Mouse (Mus musculus) myocyte (in vitro differentiated cells): ENCODE results near the gene Sipa1l1. TPM values are rescaled to one million over a fixed set of nuclear protein-coding genes. Genes with fewer than 3 reads are reported as not detected.

ENCODE experiments used
- H3K27me3 ChIP-seq: one replicate; pipeline ENCODE4 v1.6.1; 2011; ENCODE audit not compliant: control insufficient read depth, insufficient read depth, insufficient read length
- H3K36me3 ChIP-seq: one replicate; pipeline ENCODE4 v1.6.1; 2011; ENCODE audit not compliant: control insufficient read depth, insufficient read depth
- H3K4me2 ChIP-seq: one replicate; pipeline ENCODE4 v1.6.1; 2011; ENCODE audit warnings: low read depth, control low read depth
- H3K4me3 ChIP-seq: one replicate; pipeline ENCODE4 v1.5.1; 2011; ENCODE audit warnings: mild to moderate bottlenecking, control low read depth, moderate library complexity
- H3K79me2 ChIP-seq: one replicate; pipeline ENCODE4 v1.6.1; 2011; ENCODE audit not compliant: control insufficient read depth, insufficient read depth
- H3ac ChIP-seq: one replicate; pipeline ENCODE4 v1.6.1; 2011; ENCODE audit not compliant: control insufficient read depth, insufficient read length
- CEBPB ChIP-seq: IDR thresholded peaks from 2 replicates; pipeline ENCODE4 v1.6.1; 2011; ENCODE audit warnings: mild to moderate bottlenecking, moderate library complexity; ENCODE audit not compliant: poor library complexity, insufficient read depth, severe bottlenecking
- E2F4 ChIP-seq: IDR thresholded peaks from one replicate; pipeline ENCODE4 v1.6.1; 2011; ENCODE audit warnings: mild to moderate bottlenecking, control low read depth, moderate library complexity; ENCODE audit not compliant: insufficient read depth
- MAX ChIP-seq: IDR thresholded peaks from one replicate; pipeline ENCODE4 v1.6.1; 2011; ENCODE audit warnings: low read depth, mild to moderate bottlenecking, control low read depth
- MYOD1 ChIP-seq, 3 experiments: IDR thresholded peaks; one replicate each; pipeline ENCODE4 v1.6.1; 2011; ENCODE audit warnings: control low read depth in 2 of 3, low read depth in 2 of 3, mild to moderate bottlenecking in 2 of 3, moderate library complexity in 1 of 3; ENCODE audit not compliant: insufficient read length in 2 of 3, control insufficient read depth in 1 of 3
- MYOG ChIP-seq, 3 experiments: IDR thresholded peaks; one replicate each; pipeline ENCODE4 v1.6.1; 2011; ENCODE audit warnings: control low read depth in 2 of 3, low read depth in 2 of 3, mild to moderate bottlenecking in 2 of 3; ENCODE audit not compliant: insufficient read length in 2 of 3, control insufficient read depth in 1 of 3, insufficient read depth in 1 of 3
- POLR2A ChIP-seq: IDR thresholded peaks from one replicate; pipeline ENCODE4 v1.6.1; 2011; ENCODE audit warnings: low read depth, mild to moderate bottlenecking, control low read depth, moderate library complexity; ENCODE audit not compliant: insufficient read length
- POLR2AphosphoS2 ChIP-seq: IDR thresholded peaks from one replicate; pipeline ENCODE4 v1.6.1; 2011; ENCODE audit warnings: low read depth, control low read depth; ENCODE audit not compliant: insufficient read length
- REST ChIP-seq: IDR thresholded peaks from one replicate; pipeline ENCODE4 v1.6.1; 2011; ENCODE audit warnings: mild to moderate bottlenecking, control low read depth, moderate library complexity; ENCODE audit not compliant: insufficient read depth, insufficient read length
- SRF ChIP-seq: IDR thresholded peaks from one replicate; pipeline ENCODE4 v1.6.1; 2011; ENCODE audit warnings: low read depth; ENCODE audit not compliant: control insufficient read depth, insufficient read length
- TCF12 ChIP-seq: IDR thresholded peaks from one replicate; pipeline ENCODE4 v1.6.1; 2011; ENCODE audit warnings: mild to moderate bottlenecking, control low read depth; ENCODE audit not compliant: poor library complexity, insufficient read depth, severe bottlenecking
- TCF3 ChIP-seq: IDR thresholded peaks from one replicate; pipeline ENCODE4 v1.6.1; 2011; ENCODE audit warnings: low read depth, control low read depth; ENCODE audit not compliant: insufficient read length
- USF1 ChIP-seq: IDR thresholded peaks from one replicate; pipeline ENCODE4 v1.6.1; 2011; ENCODE audit warnings: low read depth, mild to moderate bottlenecking, control low read depth, moderate library complexity
- polyA plus RNA-seq: library from polyadenylated mRNA; unstranded; fragments of >200 nt; fragmentation: generic; extraction: Trizol; gene quantifications from one replicate; pipeline ENCODE4 v1.2.1, GENCODE M21; 2012; ENCODE audit warnings: missing spikeins

The Sipa1l1 gene
- polyA plus RNA-seq, 1 experiment = 22.5 TPM

DNA sequence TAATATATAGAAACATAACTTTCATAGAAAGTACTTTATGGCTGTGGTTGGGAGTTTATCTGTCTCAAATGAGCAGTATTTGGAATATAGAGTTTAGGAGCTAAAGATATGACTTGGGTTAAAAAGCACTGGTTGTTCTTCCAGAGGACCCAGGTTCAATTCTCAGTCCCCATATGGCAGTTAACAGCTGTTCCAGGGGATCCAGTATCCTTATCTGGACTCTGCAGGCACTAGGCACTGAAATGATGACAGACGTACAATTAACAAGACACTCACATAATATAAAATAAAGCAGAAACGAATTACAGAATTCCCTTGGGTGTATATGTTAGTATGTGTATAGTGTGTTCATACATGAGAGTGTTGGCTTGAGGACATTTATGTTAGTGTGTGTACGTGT, 64.1 kb downstream of the Sipa1l1 start:
- Histone ChIP-seq H3K27me3 (no peaks in the 10 kb centered on the region), H3K4me2 (no peak overlapping the region), H3ac (no peak overlapping the region), H3K4me3 (no peak overlapping the region), H3K36me3 (no peaks in the 10 kb centered on the region), H3K79me2 (peaks cover 16% of the 10 kb centered on the region)
- TF ChIP-seq E2F4 (no peak), MYOG (IDR thresholded peaks at IDR 0.05; ENCODE audit: control insufficient read depth in 1 of 3, insufficient read depth in 1 of 3, insufficient read length in 2 of 3, low read depth in 2 of 3) (no peak), CEBPB (no peak), MAX (no peak), SRF (no peak), TCF3 (no peak), POLR2AphosphoS2 (no peak), MYOD1 (IDR thresholded peaks at IDR 0.05; ENCODE audit: control insufficient read depth in 1 of 3, insufficient read length in 2 of 3, low read depth in 2 of 3) (no peak), REST (no peak), USF1 (no peak), POLR2A (no peak), TCF12 (no peak)

DNA sequence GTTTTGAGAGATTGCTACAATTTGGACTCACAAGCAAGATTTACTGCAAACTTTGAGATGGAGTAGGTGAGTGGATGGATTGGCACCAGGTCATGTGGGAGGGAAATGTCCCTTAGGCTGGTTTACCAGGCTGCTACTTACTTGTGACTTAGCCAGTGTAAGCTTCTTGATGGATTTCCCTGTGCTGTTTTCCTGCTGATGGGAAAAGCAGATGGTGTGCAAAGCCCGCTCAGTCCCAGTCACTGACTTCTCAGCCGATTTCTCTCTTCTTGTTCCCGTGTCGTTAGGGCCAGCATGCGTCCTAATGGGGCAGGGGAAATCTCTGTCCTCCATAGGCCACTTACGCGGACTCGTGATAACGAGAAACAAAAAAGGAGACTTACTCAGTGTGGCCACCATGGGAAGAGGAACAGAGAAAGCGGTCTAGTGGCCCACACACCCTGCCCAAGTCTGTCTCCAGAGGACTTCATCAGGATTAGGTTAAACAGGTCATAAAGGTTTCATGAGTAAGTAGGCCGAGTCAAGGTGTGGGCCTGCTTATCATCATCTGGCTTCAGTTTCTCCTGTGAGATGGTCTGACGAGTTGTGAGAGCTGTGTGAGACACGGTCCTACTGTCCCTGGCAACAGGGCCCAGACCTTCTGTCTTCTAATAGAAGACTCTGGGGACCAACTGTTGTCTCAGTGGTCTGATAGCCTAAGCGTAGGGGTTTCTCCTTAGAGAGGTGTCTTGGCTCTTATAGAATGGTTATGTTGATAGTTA, 65.5 kb downstream of the Sipa1l1 start:
- peaks cover 9% of the 10 kb centered on the region for H3K79me2 ChIP-seq
- no peaks in the 10 kb centered on the region for H3K27me3 ChIP-seq
- no peaks in the 10 kb centered on the region for H3K36me3 ChIP-seq
- H3K4me3 ChIP-seq = no peak overlapping the region
- TF ChIP-seq REST = no peak
- TF ChIP-seq POLR2A = no peak
- no peak for TF ChIP-seq TCF12
- TF ChIP-seq POLR2AphosphoS2 = no peak
- TF ChIP-seq MAX = no peak
- no peak for TF ChIP-seq SRF
- no peak for TF ChIP-seq TCF3
- no peak for TF ChIP-seq CEBPB
- H3K4me2 ChIP-seq = no peak overlapping the region
- no peak overlapping the region for H3ac ChIP-seq

DNA sequence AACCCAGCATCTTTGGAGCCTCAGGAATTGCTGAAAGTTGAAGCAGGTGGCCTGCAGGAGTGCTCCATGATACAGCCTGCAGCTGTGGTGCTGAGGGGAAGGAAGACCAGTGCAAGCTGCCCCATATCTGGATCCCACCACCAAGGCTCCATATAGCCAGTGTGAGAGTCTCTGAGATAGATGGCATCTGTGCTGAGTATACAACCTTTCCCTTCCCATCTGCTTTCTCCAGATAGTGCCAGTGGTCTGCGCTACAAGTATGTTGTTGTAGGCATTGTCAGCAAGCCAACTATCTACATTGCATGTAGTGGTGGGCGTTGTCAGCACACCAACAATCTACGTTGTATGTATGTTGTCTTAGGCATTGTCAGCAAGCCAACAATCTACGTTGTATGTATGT, 68.0 kb downstream of the Sipa1l1 start:
- Histone ChIP-seq H3K36me3 (no peaks in the 10 kb centered on the region), H3K79me2 (no peaks in the 10 kb centered on the region), H3K27me3 (no peaks in the 10 kb centered on the region), H3K4me3 (no peak overlapping the region), H3K4me2 (no peak overlapping the region), H3ac (no peak overlapping the region)
- TF ChIP-seq POLR2AphosphoS2 (no peak), MYOD1 (IDR thresholded peaks at IDR 0.05; ENCODE audit: control insufficient read depth in 1 of 3, insufficient read length in 2 of 3, low read depth in 2 of 3) (no peak), SRF (no peak), USF1 (no peak), MAX (no peak), E2F4 (no peak), TCF12 (no peak), CEBPB (no peak), MYOG (IDR thresholded peaks at IDR 0.05; ENCODE audit: control insufficient read depth in 1 of 3, insufficient read depth in 1 of 3, insufficient read length in 2 of 3, low read depth in 2 of 3) (no peak)

DNA sequence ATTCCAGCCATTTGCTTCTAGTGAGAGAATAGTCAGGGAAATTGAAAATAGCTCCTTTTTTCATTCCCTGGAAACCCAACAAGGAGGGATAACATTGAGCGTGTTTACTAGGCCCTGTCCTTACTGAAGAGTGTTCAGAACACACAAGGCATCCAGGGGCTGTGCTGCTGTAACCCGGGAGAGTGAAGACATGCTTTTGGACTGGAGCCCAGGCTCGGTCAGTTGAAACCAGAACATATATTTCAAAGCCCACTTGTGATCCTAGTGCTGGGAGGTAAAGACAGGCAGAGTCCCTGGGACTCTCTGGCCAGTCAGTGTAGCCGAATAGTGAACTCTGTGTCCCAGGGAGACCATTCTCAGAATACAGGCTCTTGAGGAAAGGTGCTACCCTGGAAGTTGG, 68.8 kb downstream of the Sipa1l1 start:
- TF ChIP-seq USF1 (no peak), POLR2A (no peak), E2F4 (no peak), CEBPB (no peak), SRF (no peak), MYOD1 (IDR thresholded peaks at IDR 0.05; ENCODE audit: control insufficient read depth in 1 of 3, insufficient read length in 2 of 3, low read depth in 2 of 3) (no peak), MAX (no peak), MYOG (IDR thresholded peaks at IDR 0.05; ENCODE audit: control insufficient read depth in 1 of 3, insufficient read depth in 1 of 3, insufficient read length in 2 of 3, low read depth in 2 of 3) (no peak), POLR2AphosphoS2 (no peak), REST (no peak), TCF12 (no peak), TCF3 (no peak)
- Histone ChIP-seq H3K27me3 (no peaks in the 10 kb centered on the region), H3K4me2 (no peak overlapping the region), H3K36me3 (no peaks in the 10 kb centered on the region), H3ac (no peak overlapping the region), H3K79me2 (no peaks in the 10 kb centered on the region), H3K4me3 (no peak overlapping the region)

DNA sequence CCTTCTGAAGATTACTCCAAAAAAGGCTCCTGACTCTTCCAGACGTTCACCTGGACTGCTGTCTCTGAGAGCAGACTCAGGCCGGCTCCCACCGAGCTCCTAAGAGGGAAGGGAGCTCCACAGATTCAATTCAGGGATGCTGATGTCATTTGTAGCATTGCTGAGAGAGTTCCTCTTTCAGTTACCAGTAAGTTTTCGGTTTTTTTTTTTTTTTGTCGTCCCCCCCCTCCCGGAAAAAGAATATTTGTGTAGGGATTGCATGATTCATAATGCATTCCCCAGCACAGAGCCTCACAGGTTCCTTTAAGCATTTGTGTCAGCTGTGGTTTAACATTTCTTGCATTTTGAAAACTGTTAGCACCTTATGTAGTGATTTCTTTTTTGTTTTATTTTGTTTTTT, 71.6 kb downstream of the Sipa1l1 start:
- TF ChIP-seq REST (no peak), MAX (no peak), TCF12 (no peak), USF1 (no peak), POLR2A (no peak), CEBPB (no peak), SRF (no peak), E2F4 (no peak), MYOG (IDR thresholded peaks at IDR 0.05; ENCODE audit: control insufficient read depth in 1 of 3, insufficient read depth in 1 of 3, insufficient read length in 2 of 3, low read depth in 2 of 3) (no peak), POLR2AphosphoS2 (no peak), TCF3 (no peak), MYOD1 (IDR thresholded peaks at IDR 0.05; ENCODE audit: control insufficient read depth in 1 of 3, insufficient read length in 2 of 3, low read depth in 2 of 3) (no peak)
- Histone ChIP-seq H3K4me3 (no peak overlapping the region), H3K36me3 (no peaks in the 10 kb centered on the region), H3K79me2 (no peaks in the 10 kb centered on the region), H3K4me2 (no peak overlapping the region), H3K27me3 (no peaks in the 10 kb centered on the region), H3ac (no peak overlapping the region)
